Mouse (Mus musculus) ZHBTc4 (cell line): Measurements from ENCODE around the gene Wdr18.

Source experiments
- DNase-seq: peaks from one replicate; pipeline ENCODE4 v3.0.0-alpha.2; 2011; ENCODE audit warnings: low read depth, low spot score

Gene Wdr18

DNA sequence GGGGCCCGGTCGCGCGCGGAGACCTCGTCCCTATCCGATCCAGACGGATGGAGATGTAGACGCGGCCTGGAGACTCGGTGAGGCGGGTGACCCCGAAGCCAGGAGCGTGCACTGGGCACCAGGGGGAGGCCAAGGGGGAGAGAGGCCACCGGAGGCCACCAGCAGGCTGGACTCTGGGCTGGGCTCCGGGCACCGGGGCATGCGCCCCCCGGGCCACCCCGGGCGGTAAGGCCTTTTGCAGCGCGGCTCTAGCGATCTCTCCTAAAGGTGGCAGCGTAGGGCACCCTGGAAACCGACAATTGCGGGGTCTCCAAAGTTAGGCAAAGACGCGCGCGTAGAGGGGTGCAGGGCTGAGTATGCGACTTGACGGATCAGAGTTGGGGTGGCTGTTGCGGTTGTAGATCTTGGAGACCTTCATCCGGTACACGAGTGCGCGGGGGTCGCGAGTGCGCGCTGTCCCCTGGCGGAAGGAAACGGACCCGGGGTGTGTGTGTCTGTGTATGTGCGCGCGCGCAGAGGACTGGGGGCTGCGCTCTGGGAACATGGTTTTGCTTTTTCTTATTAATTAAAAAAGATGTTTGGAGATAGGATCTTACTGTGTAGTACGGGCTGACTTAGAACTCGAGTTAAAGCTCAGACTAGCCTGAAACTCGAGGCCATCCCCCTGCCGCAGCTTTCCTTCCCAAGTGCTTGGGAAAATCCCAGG is 32.5 kb upstream of the Wdr18 start:
- peak; percentile 51 for DNase-seq

- DNase-seq = no peak
These were observed 31.8 kb upstream of the Wdr18 start for GRCm38 (mm10) chr10:79928030-79928694.

DNA sequence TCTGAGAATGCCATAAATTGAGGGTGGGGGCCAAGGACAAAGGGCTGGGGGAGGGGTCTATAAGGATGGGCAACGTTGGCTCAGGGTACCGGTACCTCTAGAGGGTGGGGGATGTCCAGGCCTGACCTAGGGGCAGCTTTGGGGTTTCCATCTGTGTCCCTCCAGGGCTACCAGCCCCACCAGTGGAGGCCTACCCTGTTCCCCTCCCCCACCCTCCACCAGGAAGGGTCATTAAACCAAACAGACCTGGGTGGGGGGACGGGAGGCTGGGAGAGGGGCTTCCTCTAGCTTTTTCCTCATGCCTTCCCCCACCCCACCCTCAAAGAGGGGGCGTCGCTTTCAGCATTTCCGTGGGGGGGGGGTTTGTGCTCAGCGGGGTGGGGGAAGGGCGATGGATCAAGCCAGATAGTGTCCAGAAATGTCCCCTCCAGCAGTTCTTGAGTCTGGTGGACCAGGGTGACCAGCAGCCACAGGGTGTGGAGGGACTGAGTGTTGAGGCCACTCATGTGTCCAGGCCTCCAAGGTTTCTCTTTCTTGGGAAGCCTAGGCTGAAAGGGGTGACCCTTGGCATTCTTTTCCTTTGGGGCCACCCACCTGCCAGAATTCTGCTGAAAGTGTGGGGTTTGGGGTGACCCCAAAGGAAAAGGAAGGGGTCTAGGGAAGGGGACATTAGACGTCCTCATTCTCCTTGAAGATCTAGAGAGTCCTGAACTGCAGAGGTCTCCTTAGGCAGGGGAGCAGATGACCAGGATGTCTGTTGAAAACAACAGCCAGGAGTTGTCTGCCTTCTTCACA is 30.8 kb upstream of the Wdr18 start:
- no peak for DNase-seq

DNA sequence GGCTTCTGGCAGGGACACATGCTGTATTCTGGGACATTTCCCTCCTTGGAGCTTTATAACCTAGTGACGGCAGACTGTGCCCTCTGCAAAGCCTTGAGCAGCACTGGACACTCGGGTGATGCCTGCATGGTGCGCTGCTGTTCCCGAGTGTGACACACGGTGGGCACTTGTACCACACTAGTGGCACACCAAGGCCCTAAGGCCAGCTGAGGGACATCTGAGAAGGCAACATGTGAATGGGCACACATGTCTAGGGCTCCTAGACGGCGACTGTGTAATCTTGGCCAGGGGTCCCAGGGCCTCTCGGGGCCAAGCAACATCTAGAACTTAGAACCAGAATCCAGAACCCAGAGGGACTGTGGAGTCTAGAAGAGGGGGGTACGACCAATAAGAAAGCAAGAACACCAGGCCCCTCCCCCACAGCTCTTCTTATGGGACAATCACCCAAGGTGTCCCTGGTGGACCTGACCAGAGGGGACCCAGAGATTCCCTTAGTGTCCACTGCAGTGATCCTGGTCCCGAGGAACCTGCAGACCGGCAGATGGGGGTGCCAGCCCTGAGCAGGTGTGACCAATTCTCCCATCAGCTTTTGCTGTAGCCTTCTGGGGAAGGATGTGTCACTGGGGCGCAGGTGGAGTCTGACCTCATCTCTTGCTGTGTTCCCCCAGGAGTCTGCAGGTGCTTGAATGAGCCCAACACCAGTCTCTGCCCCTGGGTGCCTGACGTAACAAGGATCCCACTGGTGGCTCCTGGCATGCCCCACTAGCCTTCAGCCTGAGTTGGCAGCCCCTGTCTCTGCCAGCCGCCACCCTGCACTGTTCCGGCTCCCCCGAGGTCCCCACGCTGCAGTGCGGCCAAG is 29.8 kb upstream of the Wdr18 start:
- no peak for DNase-seq

DNA sequence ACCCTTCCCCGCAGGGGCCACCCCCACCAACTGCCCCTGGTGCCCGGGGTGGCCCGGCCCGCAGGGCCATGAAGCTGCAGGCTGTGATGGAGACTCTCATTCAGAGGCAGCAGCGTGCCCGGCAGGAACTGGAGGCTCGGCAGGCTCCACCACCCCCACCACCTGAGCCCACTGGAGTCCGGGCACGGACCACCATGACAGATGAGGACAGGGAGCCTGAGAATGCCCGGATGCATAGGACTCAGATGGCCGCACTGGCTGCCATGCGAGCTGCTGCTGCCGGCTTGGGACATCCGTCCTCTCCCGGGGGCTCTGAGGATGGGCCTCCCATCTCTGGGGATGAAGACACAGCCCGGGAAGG is 29.1 kb upstream of the Wdr18 start:
- no peak for DNase-seq

DNA sequence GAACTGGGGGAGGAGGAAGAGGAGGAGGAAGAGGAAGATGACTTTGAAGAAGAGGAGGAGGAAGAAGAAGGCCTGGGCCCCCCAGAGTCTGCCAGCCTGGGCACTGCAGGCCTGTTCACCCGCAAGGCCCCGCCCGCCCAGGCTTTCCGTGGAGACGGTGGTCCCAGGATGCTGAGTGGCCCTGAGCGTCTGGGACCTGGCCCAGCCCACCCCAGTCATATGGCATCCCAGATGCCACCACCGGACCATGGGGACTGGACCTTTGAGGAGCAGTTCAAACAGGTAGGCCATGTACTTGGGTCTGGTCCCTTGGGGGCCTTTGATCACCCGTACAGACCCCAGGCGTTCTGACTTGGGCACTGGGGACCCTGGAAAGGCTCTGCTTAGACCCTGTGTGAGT is 28.2 kb upstream of the Wdr18 start:
- no peak for DNase-seq

GRCm38 (mm10) chr10:79932736-79933135 is 27.2 kb upstream of the Wdr18 start:
- no peak for DNase-seq

- DNase-seq = no peak
These were observed 26.7 kb upstream of the Wdr18 start for GRCm38 (mm10) chr10:79933145-79933679.

GRCm38 (mm10) chr10:79933861-79934260 is 26.1 kb upstream of the Wdr18 start:
- no peak for DNase-seq

DNA sequence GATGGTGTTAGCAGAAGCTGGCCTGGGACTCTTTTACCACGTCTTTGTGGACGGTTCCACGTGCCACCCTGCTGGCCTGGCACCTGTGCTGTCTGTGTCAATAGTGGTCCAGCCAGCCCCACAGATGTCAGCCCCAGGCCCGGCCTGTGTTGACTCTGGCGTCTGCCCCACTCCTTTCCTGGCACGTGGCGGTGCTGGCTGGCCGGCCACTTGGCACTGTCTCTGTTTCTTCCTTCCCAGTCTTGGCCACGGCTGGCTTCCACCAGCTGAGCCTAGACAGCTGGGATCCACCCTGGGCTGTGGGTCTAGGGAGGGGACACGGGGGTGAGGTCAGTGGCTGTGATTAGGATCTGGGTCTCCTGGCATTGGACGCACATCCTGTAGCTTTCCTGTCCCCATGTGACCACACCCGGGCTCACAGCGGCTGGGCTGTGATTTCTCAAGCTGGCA is 25.7 kb upstream of the Wdr18 start:
- no peak for DNase-seq

- DNase-seq = no peak
These were observed 25.0 kb upstream of the Wdr18 start for GRCm38 (mm10) chr10:79934794-79935569.

- DNase-seq = no peak
These were observed 23.6 kb upstream of the Wdr18 start for GRCm38 (mm10) chr10:79936284-79936910.

DNA sequence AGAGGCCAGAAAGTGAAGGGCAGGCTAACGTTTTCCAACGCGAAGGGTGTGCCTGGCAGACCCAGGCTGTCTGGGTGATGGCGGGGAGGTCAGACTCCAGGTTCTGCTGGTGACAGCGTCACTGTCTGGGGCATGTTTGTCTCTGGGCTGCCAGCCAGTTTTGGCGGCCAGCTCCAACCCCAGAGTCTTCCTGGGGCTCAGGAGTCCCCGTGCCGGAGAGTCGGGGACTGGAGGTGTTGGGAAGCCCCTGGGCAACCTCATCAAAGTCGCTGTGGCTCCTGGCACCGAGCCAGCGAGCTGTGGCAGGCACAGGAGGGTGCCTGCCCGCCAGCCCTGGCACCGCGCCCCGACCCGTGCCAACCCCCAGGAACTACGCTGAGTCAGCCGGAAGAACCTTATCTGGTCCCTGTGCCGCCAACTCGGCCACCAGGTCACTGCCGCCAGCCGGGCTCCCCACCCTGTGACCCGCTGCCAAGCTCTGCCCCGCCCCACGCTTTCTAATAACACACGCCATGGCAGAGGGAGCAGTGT is 23.0 kb upstream of the Wdr18 start:
- DNase-seq = no peak

GRCm38 (mm10) chr10:79937775-79938526 is 22.0 kb upstream of the Wdr18 start:
- no peak for DNase-seq

DNA sequence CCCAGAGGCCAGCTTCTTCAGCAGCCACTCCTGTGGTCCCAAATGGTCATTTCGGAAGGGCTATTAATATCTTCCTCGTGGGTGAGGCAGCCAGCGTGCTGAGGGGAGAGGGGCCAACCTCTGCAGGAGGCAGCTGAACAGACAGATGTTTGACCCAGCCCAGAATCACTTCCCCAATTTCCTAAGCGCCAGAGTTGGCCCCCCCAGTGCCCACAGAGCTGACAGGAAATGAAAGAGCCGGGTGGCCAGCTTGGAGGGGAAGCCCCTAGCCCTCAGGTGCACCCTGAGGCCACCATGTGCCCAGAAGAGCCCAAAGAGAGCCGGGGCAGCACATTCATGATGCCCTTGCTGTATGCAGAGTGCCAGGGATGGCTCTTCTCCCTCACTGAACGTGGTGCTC is 19.2 kb upstream of the Wdr18 start:
- DNase-seq = no peak

DNA sequence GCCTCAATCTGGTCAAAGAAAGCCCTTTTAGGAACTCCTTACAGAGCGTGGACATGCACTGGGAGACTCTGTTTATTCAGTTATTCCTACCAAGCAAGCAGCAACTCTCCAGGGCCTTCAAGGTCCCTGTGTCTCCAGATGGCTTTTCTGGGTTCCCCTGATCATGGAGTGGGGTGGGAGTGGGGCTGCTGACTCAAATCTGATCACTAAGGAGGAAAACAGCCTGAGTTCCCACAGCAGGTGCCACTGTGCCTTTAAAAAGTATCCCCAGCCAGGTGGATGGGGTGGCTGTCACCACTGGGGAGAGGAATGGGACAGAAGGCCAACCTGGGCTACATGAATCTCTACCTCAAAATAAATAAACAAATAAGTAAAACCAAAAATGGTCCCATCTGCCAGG is 17.0 kb upstream of the Wdr18 start:
- no peak for DNase-seq

DNA sequence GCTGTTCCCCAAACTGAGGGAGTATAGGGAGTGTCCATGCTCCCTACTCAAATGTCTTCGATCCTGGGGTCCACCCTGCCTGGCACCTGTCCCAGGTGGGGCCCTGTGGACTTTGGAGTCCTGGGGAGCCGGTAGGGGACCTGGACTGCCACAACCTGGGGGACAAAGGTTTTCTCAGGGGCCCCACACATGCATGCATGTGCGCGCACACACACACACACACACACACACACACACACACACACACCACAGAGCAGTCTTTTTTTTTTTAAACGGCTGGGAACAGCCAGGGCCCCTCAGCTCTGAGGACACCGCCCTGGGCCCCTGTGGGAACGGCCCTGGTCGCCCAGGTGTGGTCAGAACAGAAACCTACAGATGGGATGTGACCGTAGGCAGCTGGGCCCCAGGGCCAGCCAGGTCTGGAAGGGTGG is 16.5 kb upstream of the Wdr18 start:
- no peak for DNase-seq

- DNase-seq = no peak
These were observed 14.3 kb upstream of the Wdr18 start for GRCm38 (mm10) chr10:79945507-79946234.
